Mouse (Mus musculus) C2C12 (cell line): ENCODE measurements around the gene Hdac10.

Experiments
- CTCF ChIP-seq: IDR thresholded peaks from one replicate; pipeline ENCODE4 v1.5.1; 2011; ENCODE audit not compliant: control insufficient read depth, insufficient read depth, insufficient read length
- FOSL1 ChIP-seq: IDR thresholded peaks from one replicate; pipeline ENCODE4 v1.8.0; 2011; ENCODE audit warnings: mild to moderate bottlenecking, low read length; ENCODE audit not compliant: poor library complexity, insufficient read depth, severe bottlenecking
- MAX ChIP-seq: IDR thresholded peaks from one replicate; pipeline ENCODE4 v1.6.1; 2011; ENCODE audit warnings: mild to moderate bottlenecking, control low read depth
- MYOD1 ChIP-seq: IDR thresholded peaks from one replicate; pipeline ENCODE4 v1.6.1; 2011; ENCODE audit warnings: low read depth; ENCODE audit not compliant: control insufficient read depth, insufficient read length
- MYOG ChIP-seq: IDR thresholded peaks from one replicate; pipeline ENCODE4 v1.6.1; 2011; ENCODE audit not compliant: control insufficient read depth, insufficient read length; ENCODE audit errors: extremely low read depth
- USF1 ChIP-seq: IDR thresholded peaks from one replicate; pipeline ENCODE4 v1.6.1; 2011; ENCODE audit warnings: low read depth, mild to moderate bottlenecking, control low read depth, moderate library complexity

DNA sequence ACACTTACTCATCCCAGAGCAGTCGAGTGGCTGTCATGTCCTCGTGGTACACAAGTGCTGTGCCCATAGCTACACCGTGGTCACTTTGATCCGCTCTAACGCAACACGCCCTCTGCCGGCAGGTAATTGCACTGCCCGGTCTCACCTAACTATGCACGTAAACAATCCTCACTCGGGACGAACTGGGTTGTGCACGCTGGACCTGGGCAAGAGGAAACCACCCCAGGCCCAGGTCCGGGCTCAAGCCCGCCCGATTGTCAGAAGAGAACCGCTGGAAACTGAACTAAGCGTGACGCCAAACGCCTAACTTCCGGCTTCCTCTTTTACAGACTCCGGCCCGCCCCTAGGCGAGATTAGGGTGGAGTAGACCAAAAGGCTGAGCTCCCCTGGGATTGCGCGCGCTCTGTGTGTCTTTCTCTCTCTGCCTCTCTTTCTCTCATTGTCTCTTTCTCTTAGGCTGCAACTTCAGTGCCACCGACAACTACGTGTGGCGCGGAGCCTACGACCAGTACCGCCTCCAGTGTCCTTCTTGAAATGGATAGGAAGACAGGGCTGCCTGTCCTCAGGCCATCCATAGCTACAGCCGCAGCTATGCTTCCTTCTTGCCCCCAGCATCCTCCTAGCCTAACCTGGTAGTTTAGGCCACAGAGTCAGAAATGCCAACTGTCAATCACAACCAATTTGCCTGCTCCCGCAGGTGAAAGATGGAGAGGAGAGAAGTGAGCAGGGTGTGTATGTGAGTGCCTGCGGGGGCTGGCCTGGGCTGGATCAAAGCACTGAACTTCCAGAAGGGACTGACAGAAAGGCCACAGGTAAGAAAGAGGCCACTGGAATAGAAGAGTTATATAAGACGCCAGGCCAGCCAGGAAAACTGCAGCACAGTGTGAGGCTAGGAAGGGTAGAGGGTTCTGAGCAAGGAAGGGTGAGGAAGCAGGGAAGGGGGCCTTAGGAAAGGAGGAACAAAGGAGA is at the start of gene Hdac10:
- peak; percentile 91 for TF ChIP-seq CTCF
- peak; percentile 23 for TF ChIP-seq USF1
- no peak for TF ChIP-seq MYOD1
- no peak for TF ChIP-seq MYOG
- peak; percentile 94 for TF ChIP-seq MAX
- no peak for TF ChIP-seq FOSL1
